Comparison of ENCODE assay signal across 9 mouse cellular contexts in genomic region chr4:100537898-100538297, GRCm38 (mm10). TPM values are rescaled to one million over a fixed set of nuclear protein-coding genes. Genes with fewer than 3 reads are reported as not detected.
A peak's percentile ranks its signal among the peaks of the same experiment; 100 is the strongest.
DNase-seq lines count a peak whose midpoint lies in the region; ATAC-seq lines count a peak whose summit lies in the region.
"Had no signal": no experiment of that assay in that cellular context is flagged by ENCODE, and none has a peak within 500 bp of the region (broad histone marks: within the 10 kb centered on the region; RNA-seq: fewer than 3 reads in every experiment).

No protein-coding gene starts in this region.

- H3K9me3 ChIP-seq in hindbrain, embryonic 14.5 days (ENCODE audit: control insufficient read depth, low read length): no peaks in the 10 kb centered on the region
- no peaks in the 10 kb centered on the region for H3K9me3 ChIP-seq in hindbrain, embryonic 12.5 days (replicated peaks)

- WGBS in hindbrain, embryonic 14.5 days: 3% methylated on average over 3 of the region's 3 CpGs
- 6% methylated on average over 3 of the region's 3 CpGs for WGBS in hindbrain, embryonic 12.5 days

- DNase-seq in hindbrain, embryonic 14.5 days (ENCODE audit: low spot score): peak; percentile 92
- DNase-seq in 416B (ENCODE audit: low read depth): peak; percentile 66
- DNase-seq in NIH3T3 (ENCODE audit: low read depth): peak; percentile 94
- peak; percentile 67 for DNase-seq in embryo, embryonic 9.5 days (ENCODE audit: extremely low spot score)
- DNase-seq in layer of hippocampus, adult 8-10 months (ENCODE audit: low spot score in 2 of 2): peak; percentile 8 to 34
- DNase-seq in right cerebral cortex, postnatal 4 days: peak; percentile 14

- H3K27ac ChIP-seq in hindbrain, embryonic 14.5 days: no peak overlapping the region
- no peak overlapping the region for H3K27ac ChIP-seq in hindbrain, embryonic 12.5 days

- ATAC-seq in hindbrain, embryonic 14.5 days (ENCODE audit: low FRiP score): no peak
- no peak for ATAC-seq in hindbrain, embryonic 12.5 days (ENCODE audit: low FRiP score)
- no peak for ATAC-seq in erythroblast, adult 5-6 weeks (replicated peaks; ENCODE audit: low FRiP score, poor library complexity, severe bottlenecking)

- no peak overlapping the region for H3K4me2 ChIP-seq in hindbrain, embryonic 14.5 days (replicated peaks)
- no peak overlapping the region for H3K4me2 ChIP-seq in hindbrain, embryonic 12.5 days (replicated peaks)

- no peaks in the 10 kb centered on the region for H3K27me3 ChIP-seq in hindbrain, embryonic 14.5 days (ENCODE audit: control insufficient read depth, insufficient read depth, low read length)
- no peaks in the 10 kb centered on the region for H3K27me3 ChIP-seq in hindbrain, embryonic 12.5 days

- no peaks in the 10 kb centered on the region for H3K4me1 ChIP-seq in hindbrain, embryonic 14.5 days (replicated peaks; ENCODE audit: control insufficient read depth, insufficient read depth, low read length)
- peaks cover 3% of the 10 kb centered on the region; the same call in 1 of the 2 replicates for H3K4me1 ChIP-seq in hindbrain, embryonic 12.5 days

- H3K4me3 ChIP-seq in hindbrain, embryonic 14.5 days (replicated peaks; ENCODE audit: low read length): no peak overlapping the region
- H3K4me3 ChIP-seq in hindbrain, embryonic 12.5 days: no peak overlapping the region

- no peaks in the 10 kb centered on the region for H3K36me3 ChIP-seq in hindbrain, embryonic 14.5 days (replicated peaks; ENCODE audit: control insufficient read depth, insufficient read depth)
- H3K36me3 ChIP-seq in hindbrain, embryonic 12.5 days: no peaks in the 10 kb centered on the region

- H3K9ac ChIP-seq in hindbrain, embryonic 14.5 days: no peak overlapping the region
- no peak overlapping the region for H3K9ac ChIP-seq in hindbrain, embryonic 12.5 days

RNA-seq across cellular contexts. Expression of gene Ube2u, which starts 59.2 kb away (rescaled TPM):
- polyA plus RNA-seq in hindbrain, embryonic 14.5 days (2014; fragmentation: Nextera tagmentation; extraction: Ambion mirVana): 0.66 TPM in 1 of 2 replicates, not detected in the other
- 0.90 and 1.2 TPM in 2 replicates for polyA plus RNA-seq in hindbrain, embryonic 12.5 days (2016; fragmentation: Nextera tagmentation; extraction: Ambion mirVana)
- not detected for total RNA-seq in layer of hippocampus, adult 8-10 months (2022)
- not detected in 2 replicates for total RNA-seq in erythroblast, adult 5-6 weeks (2015; ENCODE audit: low replicate concordance)
- not detected in 2 replicates for total RNA-seq in erythroblast, adult 5-6 weeks (2017; ENCODE audit: low replicate concordance)
- total RNA-seq: left cerebral cortex, postnatal 10 days had no signal

Comparison
In these comparisons a context has a peak if more than half of its experiments do, and no peak if none do; other contexts are left out.
1. DNase-seq: peak in every context shown above with its lines; median percentile 94 in NIH3T3; 92 in hindbrain, embryonic 14.5 days; 67 in embryo, embryonic 9.5 days; 66 in 416B; 21 in layer of hippocampus, adult 8-10 months; 14 in right cerebral cortex, postnatal 4 days.